Mouse (Mus musculus): Measurements from ENCODE around the gene Ildr2.

The Ildr2 gene

DNA sequence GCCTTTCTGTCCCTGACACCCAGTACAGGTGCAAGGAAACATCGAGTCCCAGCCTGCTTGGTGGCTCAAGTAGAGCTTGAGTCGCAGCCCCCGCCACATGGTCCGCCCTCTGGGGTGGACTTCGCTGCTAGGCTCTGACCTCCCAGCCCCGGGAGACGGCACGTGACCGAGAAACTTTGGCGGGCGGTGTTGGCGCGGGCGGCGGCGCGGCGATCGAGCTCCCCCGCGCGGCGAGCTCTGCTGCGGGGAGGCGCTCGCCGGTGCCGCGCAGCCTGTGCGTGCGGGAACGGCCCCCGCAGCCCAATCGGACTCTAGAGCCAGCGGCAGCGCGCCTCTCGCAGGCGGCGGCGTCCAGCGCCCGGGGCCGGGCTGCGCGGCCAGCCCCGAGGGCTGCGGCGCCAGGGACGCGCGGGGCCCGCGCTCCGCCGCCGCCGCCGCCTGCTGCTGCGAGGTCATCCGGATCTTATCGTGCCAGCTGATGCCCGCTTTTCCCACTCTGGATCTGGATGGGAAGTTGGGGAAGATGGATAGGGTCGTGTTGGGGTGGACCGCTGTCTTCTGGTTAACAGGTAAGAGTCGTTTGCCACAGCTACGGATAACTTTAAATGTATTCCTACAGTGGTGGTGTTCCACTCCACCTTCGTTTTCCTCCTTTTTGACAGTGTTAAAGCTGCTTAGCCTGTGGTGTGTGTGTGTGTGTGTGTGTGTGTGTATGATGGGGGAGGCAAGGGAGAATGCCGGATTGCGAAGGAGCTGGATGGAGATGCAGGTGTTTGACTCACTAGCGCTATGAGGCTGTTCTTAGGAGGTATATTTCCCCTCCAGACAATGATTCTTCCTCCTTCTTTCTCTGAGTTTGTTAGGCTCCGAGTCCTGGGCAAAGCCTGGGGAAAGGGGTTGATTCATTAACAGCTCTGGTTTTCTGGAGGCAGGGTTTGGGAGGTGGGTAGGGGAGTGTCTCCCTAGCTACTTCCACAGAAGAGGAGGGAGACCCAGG lies at the start of gene Ildr2:
Ildr2 (plus strand) TSS at position 242 of the 997 bp plus-strand sequence.
- DNase-seq, result peak; percentile 41

DNA sequence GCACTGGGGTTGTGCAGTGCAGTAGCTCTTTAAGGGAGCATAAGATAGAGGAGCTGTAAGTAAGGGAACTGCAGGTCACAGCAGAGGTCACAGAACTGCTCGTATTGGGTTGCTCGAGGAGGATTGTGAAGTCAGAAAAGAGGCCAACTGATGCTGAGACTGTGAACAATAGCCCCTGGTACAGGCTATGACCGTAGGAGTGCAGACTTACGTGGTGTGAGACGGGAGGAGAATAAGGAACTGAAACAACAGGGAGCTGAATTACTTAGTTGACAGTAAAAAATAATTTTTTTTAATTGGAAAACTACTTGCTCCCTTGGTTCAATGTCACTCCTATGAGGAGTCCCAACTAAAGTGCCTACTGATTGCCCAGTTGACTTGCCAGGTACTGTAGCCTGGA lies 49.8 kb upstream of the Ildr2 start:
- no peak for DNase-seq

DNA sequence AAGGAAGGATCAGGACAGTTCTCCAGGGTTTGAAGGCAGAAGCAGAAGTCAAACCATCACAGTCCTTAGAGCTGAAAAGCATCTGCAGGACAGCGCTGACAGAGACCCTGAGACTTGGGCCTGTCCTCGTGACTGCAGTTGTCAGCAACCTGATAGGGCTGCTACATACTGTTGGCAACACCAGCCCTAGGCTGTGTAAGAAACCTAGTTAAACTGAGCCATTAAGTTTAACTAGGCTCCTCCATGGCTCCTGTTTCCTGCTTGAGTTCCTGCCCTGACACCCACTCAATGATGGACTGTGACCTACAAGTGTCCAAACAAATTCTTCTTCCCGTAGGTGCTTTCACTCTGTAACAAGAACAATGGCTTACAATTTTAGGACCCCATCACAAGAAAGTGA lies 48.8 kb upstream of the Ildr2 start:
- no peak for DNase-seq

DNA sequence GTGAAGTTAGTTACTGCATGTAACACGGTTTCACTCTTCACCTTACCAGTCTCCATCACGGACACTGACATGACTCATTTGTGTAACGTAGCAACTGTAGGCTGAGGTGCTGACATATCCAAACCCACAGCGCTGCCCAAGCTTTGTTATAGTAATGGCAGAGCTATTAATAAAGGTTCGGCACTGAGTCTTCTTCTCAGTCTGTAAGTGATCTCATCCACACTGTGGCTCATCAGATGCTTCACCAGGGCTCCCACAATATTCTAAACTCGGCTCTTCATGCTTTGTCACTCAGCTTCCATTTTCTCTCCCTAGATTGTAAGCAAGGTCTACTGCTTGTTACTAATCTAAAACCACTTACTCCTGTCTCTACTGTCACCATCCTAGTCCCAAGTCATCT lies 44.6 kb upstream of the Ildr2 start:
- DNase-seq, result no peak

DNA sequence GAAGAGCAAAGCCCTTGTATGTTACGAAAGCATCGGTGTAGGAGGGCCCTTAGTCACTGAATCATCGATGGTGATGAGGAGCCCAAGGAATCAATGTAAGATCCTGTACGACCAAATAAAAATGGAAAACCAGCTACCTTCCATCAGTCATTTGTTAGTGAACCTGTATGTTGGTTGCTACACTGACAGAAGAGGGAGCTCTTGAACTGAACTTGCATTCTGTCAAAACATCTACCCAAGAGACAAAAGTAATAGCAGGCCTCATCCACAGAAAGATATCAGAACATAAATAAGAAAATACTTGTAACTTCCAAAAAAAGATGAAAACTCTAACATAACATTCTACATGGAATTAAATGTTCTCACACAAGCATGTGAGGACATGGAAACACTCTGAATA lies 39.8 kb upstream of the Ildr2 start:
- no peak for DNase-seq

GRCm38 (mm10) chr1:166238315-166238969 lies 15.5 kb upstream of the Ildr2 start, which contains the start of gene Mael:
TSS of gene Mael (minus strand) at chr1:166238747.
- no peak for DNase-seq

GRCm38 (mm10) chr1:166244285-166244684 lies 9.7 kb upstream of the Ildr2 start:
- no peak for DNase-seq

- no peak for DNase-seq
Observed at GRCm38 (mm10) chr1:166255091-166255490, 1.2 kb downstream of the Ildr2 start.

DNA sequence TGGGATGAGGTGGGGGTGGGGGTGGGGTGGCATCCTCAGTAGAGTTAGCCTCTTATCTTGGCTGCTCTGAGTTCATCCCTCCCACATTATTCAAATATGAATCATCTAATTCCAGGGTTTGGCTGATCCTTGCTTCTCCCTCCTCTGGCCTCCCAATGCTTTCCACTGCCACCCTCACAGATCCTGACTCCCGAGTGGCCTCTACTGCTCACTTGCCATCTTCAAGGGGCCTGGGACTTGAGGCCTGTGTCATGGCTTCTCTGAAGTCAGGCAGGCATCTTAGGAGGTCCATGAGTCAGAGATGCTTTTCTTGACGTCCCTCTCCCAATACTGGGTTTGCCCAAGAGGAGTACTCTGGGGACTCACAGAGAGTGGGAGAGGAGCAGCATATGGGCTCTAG lies 1.7 kb downstream of the Ildr2 start:
- DNase-seq, result no peak

DNA sequence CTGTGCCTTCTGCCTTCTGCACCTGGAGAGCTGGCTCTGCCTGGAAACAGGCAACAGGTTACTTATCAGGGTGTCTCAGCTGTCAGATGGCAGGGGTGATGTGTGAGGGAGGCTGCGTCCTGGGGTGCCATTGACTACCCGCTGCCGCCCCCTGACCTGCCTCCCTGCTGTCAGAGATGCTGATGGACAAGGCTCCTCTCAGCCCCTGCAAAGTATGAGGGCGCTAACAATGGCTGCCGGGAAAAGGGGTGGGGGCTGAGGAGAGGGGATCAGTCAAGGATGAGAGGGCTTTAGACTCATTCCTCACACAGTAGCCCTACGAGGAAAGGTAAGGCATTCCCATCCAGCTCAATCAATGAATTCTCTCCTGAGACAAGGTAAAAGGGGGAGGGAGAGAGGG lies 2.4 kb downstream of the Ildr2 start:
- DNase-seq, result no peak

GRCm38 (mm10) chr1:166256898-166257297 lies 3.0 kb downstream of the Ildr2 start:
- no peak for DNase-seq

- DNase-seq, result no peak
Observed at GRCm38 (mm10) chr1:166259526-166259925, 5.6 kb downstream of the Ildr2 start.

GRCm38 (mm10) chr1:166266001-166266705 lies 12.2 kb downstream of the Ildr2 start:
- no peak for DNase-seq

DNA sequence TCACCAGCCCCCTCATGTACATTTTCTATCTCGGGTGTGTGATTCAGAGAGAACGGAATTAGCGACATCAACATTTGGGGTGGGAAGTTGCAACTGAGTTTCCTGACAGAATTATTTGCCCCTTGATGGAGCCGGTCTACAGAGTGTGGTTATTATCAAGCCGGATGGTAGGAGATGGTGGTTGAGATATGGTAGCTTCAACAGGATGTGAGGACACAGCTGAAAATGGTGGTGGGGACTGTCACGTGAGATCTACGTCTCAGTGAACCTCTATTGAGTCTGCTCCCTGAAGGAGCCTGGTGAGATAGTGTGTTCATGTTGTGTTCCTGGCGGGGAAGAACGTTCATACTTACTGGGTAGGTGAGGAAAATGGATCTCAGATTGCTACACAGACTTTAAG lies 13.0 kb downstream of the Ildr2 start:
- no peak for DNase-seq

DNA sequence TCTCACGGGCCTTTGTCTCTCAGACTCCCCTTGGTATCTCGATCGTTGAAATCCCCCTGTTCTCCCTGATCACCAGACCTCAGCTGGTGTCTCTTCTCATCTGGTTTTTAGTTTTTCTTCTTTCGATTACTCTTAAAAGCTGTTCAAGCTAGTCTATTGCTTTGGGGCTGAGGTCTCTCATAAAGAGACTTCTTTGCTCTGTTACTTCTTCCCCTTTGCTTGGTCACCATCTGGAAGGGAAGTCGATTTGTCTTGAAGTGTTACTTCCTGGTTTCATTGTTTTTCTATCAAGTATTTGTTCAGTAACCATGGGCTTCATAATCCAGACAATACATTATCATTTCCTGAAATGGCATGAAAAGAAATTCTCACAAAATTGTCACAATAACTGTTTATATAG lies 14.3 kb downstream of the Ildr2 start:
- DNase-seq, result no peak

DNA sequence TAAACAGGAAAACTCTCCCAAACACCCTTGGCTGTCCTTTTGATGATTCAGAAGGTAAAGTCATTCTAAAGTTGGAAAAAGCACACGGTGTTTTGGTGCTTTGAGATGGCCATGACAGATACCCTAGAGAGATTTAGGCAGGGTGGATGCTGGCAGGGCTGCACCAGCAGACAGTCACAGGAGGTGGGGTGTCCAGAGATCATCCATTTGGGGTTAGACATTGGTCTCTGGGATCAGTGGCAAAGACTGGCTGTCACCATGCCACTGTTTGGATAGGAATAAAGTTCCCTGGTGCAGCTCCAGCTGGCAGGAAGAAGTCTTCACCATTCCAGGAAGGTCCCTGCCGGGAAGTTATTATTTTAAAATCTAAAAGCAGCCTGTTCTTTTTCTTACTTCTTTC lies 24.8 kb downstream of the Ildr2 start:
- no peak for DNase-seq

DNA sequence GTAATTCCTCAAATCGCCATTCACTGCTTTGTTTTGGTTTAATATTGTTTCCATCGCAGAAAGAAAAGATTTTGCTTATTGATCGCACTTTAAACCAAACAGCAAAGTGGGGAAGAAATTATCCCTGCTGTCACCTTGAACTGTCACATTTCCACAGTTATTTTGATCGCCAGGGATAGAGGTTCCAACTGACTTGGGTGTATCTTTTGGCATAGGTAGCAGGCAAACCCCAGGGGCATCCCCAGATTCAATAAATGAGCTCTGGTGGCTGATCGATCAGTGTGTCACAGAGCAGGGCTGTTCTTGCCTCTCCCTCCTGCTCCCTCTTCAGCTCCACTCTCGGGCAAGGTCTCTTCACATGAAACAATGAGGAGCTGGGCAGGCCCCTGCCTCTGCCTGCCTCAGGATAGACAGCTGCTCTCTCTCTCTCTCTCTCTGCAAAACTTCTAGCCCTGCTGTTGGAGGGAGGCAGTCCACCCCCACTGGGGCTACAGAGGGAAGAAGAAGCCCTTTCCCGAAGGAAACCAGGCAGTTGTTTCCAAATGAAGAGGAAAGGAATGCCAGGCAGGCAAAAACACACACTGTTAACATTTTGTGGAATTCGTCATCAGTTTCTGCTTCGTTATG lies 25.8 kb downstream of the Ildr2 start:
- no peak for DNase-seq

DNA sequence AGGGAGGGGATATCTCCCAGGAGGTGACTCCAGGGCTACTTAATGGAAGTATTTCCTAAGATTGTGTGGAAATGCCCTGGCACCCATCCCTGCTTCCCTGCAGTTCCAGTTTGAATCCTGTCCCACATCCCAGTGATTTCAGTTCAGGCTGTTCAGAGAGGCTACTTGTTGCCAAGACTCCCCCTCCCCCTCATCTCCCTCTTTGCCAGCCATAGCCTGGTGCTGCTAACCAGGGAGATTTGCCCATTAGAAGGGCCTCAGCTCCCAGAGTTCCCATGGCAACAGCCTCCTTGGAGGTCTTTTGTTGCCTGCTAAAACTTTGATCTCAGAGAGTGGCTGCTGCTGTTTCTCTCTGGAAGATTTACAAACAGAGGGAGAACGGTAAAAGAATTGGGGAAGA lies 26.6 kb downstream of the Ildr2 start:
- peak; percentile 16 for DNase-seq

- no peak for DNase-seq
Observed at GRCm38 (mm10) chr1:166281287-166281686, 27.3 kb downstream of the Ildr2 start.

- no peak for DNase-seq
Observed at GRCm38 (mm10) chr1:166281836-166282235, 27.9 kb downstream of the Ildr2 start.

DNA sequence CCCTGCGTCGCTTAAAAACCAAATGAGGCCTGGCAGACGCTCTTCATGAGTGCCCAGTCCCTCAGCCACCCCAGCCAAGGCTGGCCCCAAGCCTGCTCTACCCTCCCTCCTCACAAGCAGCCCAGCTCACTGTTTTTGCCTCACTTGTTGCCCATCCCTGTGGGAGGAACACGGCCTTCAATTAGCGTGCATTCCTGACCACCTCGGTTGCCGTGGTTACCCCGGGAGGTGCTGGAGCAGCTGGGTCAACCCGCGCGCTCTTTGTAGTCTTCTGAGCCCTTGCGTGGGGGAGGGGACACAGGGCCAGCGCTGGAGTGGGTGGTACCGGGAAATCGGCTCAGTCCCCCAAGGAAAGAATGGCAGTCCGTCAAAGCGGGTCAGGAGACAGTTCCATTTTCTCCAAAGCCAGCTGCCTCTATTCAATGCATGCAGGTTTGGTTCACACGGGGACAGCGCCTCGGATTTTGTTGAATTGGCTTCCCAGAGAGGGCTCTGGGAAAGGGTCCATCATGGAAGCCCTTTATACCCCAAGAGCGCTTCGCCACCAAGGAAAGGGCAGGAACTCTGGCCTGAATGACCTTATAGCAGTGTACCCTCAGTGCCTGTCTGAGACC lies 28.8 kb downstream of the Ildr2 start:
- DNase-seq, result peak; percentile 33

DNA sequence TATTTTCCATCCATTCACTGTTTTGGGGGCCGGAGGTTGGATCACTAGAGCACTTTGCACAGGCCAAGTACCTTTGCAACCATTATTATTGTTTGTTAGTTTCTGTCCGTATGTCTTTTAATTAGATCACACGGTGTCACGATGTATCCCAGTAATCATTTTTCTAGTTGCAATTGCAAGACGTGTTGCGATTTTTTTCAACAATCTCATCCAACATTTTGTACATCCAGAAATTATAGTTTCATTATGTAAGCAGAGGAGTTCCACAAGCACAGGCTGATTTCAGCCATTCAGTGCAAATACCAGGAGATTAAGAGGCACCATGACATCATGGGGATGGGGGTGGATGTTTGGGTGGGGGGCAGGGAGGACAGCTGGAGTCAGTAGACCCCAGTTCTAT lies 29.5 kb downstream of the Ildr2 start:
- no peak for DNase-seq

DNA sequence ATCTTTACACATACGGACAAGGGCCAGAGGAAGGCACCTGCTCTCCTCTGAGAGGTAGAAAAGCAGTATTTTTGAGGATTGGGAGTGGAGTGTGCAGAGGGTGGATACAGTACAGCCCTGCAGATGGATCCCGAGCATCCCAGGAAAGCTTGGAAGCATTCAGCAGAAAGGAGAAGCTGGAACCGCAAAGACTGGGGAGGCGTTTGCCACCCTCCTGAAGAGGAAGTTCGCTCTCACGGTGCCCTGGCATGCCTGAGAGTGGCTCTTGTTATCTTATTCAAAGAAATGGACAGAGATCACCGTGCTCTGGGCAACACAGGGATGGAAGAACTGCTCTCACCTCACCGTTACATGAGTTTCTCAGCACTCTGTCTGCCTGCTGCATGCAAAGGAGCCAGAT lies 30.5 kb downstream of the Ildr2 start:
- DNase-seq, result no peak

Data from lung, postnatal 10 days (tissue).